Mouse (Mus musculus) frontal cortex, postnatal 14 days (tissue): ENCODE data around the gene Fscn2.
A peak's percentile ranks its signal among the peaks of the same experiment; 100 is the strongest.

ENCODE experiments used
- DNase-seq, 2 experiments: peaks; one replicate each; pipeline ENCODE4 v3.0.0; 2022; ENCODE audit warnings: low spot score in 2 of 2

Fscn2 gene

GRCm38 (mm10) chr11:120361295-120361694, at the start of gene Fscn2:
Gene Fscn2 (plus strand): TSS chr11:120361534.
- no peak for DNase-seq

DNA sequence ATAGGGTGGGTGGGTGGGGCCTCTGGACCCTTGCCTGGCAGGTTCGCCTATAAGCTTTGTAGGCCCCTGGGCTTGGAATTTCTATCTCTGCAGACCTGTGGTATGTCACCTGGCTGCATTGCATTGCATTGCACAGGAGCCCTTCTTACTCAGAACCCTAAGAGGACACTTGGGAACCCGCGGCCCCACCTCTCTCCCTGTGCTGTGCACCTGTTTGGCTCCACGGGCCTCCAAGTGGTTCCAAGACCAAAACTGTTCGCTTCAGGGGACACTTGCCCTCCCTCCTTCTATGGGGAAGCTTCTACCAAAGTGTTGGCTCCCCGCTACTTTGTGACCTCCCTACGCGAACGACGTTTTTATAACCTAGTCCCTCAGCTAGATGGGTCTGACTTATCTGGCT, 49.8 kb upstream of the Fscn2 start:
- DNase-seq, result peak in 1 of 2 experiments; percentile 7

DNA sequence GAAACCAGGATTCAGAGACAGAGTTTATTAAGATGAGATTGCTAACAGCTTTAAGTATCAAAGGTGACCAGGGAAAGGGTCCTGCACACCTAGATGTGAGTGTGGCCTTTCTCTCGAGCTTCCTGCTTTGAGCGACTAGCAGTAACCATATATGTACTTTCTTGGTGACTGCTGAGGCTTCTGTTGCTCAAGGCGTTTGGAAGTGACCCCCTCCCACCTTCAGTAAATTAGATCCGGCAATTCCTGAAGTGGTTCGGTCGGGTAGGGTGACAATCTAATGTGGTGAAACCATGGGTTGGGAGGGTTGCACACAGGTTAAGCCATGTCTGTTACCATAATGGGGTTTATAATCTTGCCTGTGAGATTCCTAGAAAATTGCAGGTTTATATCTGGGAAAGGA, 49.3 kb upstream of the Fscn2 start:
- DNase-seq, result no peak

GRCm38 (mm10) chr11:120313906-120314685, 47.2 kb upstream of the Fscn2 start:
- no peak for DNase-seq

GRCm38 (mm10) chr11:120314721-120315415, 46.5 kb upstream of the Fscn2 start:
- DNase-seq, result peak in 1 of 2 experiments; percentile 6

DNA sequence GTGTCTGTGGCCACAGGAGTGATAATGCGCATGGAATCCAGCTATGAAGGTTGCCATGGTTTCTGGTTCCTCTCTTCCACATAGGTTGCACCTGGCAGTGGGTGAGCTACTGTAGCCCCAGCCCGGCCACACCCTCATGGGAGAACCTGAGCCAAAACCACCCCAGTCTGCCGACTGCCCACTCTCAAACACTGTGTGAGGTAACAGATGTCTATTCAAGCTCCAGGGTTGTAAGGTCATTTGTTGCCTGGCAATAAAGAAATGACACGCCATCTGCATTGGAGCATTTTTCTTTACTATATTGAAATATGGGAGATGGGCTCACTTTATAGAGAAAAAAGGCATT, 45.9 kb upstream of the Fscn2 start:
- DNase-seq, result peak in 1 of 2 experiments; percentile 44

GRCm38 (mm10) chr11:120315832-120316689, 45.3 kb upstream of the Fscn2 start:
- peak; percentile 91 to 95 for DNase-seq

DNA sequence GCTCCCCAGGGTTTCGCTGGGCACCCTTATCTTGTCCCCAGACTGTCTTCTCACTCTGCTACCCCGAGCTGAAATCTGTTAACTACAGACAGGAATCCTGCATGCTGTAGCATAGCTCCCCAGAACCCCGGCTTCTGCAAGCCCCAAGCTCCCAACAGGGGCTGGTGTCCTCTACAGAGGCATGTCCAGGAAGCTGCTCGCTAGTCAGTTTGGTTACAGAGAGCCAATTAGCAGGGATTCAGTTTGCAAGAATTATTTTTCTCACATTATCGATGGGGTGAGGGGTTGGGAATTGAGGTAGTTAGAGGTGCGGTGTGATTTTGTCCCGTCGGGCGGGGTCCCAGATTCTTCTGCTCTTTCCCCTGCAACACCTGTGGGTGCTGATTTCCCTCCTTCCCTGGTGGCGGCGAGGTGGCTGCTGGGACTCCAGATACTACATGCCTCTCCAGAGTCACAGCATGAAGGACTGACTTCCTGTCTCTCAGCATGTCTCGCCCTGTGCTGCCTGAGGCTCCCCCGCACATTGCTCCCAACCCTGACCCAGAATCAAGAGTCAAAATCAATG, 44.6 kb upstream of the Fscn2 start:
- DNase-seq, result no peak

- DNase-seq, result no peak
These were observed 43.9 kb upstream of the Fscn2 start for GRCm38 (mm10) chr11:120317456-120317855.

GRCm38 (mm10) chr11:120319310-120319709, 42.0 kb upstream of the Fscn2 start:
- no peak for DNase-seq

DNA sequence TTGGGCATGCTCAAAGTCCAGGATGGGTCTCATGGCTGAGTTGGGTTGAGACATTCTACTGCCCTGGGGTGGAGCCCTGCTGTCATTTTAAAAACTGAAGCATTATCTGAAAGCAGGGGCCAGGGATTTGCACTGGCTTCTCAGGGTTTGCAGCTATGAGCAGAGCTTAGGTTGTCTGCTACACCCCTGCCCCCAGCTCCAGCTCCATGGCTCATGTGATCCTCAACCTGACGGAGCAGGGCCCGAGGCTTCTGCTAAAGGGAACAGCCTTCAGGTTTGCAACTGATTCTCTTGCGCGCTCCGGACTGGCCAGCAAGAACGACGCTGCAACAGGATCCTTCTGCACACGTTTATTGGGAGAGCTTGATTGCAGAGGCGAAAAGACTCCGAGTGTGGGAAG, 41.2 kb upstream of the Fscn2 start:
- no peak for DNase-seq

- no peak for DNase-seq
These were observed 25.8 kb upstream of the Fscn2 start for GRCm38 (mm10) chr11:120335431-120336021.

GRCm38 (mm10) chr11:120337447-120337846, 23.9 kb upstream of the Fscn2 start:
- no peak for DNase-seq

GRCm38 (mm10) chr11:120338786-120339185, 22.5 kb upstream of the Fscn2 start:
- DNase-seq, result no peak

DNA sequence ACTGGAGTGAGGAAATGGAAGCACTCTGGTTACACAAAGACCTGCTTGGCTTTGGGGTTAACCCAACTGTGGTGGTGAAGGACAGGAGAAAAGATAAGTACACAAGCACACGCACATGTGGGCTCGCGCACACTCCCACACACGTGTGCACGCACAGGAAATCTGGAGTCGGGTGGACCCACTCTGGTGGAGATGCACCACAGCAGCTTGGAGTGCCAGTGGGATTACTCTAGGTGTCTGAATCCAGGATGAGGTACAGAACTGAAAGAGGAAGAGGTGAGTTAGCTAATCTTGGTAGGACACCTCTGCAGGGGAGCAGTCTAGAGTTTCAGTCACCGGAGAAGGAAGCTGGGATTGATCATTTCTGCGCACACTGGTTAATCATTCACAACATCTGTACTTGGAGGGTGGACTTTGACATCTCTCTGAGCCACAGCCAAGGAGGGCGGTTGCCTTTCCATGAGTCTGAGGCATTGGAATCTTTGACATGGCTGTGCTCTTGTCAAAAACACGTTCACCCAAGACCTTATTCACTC, 21.3 kb upstream of the Fscn2 start:
- no peak for DNase-seq

- no peak for DNase-seq
These were observed 19.7 kb upstream of the Fscn2 start for GRCm38 (mm10) chr11:120341661-120342060.

DNA sequence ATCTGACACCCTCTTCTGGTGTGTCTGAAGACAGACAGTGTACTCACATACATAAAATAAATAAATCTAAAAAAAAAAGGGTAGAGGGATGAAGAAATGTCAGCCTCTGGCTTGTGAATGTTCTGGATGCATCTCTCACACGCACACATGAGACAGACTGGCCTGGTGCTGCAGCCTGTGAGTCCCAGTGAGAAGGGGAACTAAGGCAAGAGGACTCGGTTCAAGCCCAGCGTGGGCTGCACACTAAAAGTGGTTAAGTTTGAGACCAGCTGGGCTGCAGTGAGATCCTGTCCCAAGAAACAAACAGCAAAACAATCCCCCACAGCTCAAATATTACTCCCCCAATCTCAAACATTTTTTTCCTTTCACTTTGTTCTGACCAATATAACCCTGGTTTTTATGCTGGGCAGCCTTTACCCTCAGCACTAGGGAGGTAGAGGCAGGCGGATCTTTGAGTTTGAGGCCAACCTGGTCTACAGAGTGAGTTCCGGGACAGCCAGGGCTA, 18.6 kb upstream of the Fscn2 start:
- DNase-seq, result no peak

GRCm38 (mm10) chr11:120343519-120344309, 17.6 kb upstream of the Fscn2 start:
- DNase-seq, result no peak

DNA sequence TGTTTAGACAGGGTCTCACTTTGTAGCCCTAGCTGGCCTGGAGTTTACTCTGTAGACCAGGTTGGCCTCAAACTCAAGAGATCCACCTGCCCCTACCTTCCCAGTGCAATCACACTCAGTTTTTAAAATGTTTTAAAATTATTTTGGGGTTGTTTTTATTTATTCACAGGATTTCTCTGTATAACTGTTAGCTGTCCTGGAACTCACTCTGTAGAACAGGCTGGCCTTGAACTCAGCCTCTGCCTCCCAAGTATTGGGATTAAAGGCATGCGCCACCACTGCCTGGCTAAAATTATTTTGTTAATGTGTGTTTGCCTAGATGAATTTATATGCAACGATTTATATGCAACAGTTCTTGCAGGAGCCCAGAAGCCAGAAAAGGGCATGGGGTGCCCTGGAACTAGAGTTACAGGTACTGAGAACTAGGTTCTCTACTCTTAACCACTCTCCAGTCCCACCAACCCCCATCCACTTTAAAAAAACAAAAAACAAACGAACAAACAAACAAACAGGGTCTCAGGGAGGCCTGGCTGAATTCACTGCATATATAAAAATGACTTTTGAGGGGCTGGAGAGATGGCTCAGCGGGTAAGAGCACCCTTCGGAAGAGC, 16.9 kb upstream of the Fscn2 start:
- no peak for DNase-seq
